Mouse (Mus musculus) CH12.LX (cell line): ENCODE results near the gene Igfbp2.

ENCODE experiments used
- BHLHE40 ChIP-seq: IDR thresholded peaks from 2 replicates; pipeline ENCODE4 v1.6.1; 2011; ENCODE audit warnings: mild to moderate bottlenecking, low read depth, low read length, improper control_type of control experiment
- CTCF ChIP-seq, 2 experiments: IDR thresholded peaks in 1 of 2; conservative IDR thresholded peaks in 1 of 2; 2 replicates each; pipeline ENCODE4 v1.5.1; 2011 to 2012; ENCODE audit warnings: low read depth in 2 of 2, low read length in 2 of 2, improper control_type of control experiment in 1 of 2, inconsistent platforms in 1 of 2, mild to moderate bottlenecking in 1 of 2, moderate library complexity in 1 of 2
- ETS1 ChIP-seq: conservative IDR thresholded peaks from 2 replicates; pipeline ENCODE4 v1.6.1; 2012; ENCODE audit warnings: low read depth, mild to moderate bottlenecking, inconsistent platforms, low read length, improper control_type of control experiment, moderate library complexity
- HCFC1 ChIP-seq: IDR thresholded peaks from 2 replicates; pipeline ENCODE4 v1.6.1; 2012; ENCODE audit warnings: low read depth, mild to moderate bottlenecking, inconsistent platforms, low read length, improper control_type of control experiment
- IRF4 ChIP-seq: IDR thresholded peaks from 2 replicates; pipeline ENCODE4 v1.6.1; 2014; ENCODE audit warnings: low read depth, mild to moderate bottlenecking, inconsistent platforms, low read length, improper control_type of control experiment
- KAT2A ChIP-seq: IDR thresholded peaks from 2 replicates; pipeline ENCODE4 v1.6.1; 2012; ENCODE audit warnings: low read length, improper control_type of control experiment, inconsistent platforms; ENCODE audit not compliant: insufficient replicate concordance
- MAX ChIP-seq: IDR thresholded peaks from 2 replicates; pipeline ENCODE4 v1.6.1; 2011; ENCODE audit warnings: low read length, improper control_type of control experiment
- MAZ ChIP-seq: IDR thresholded peaks from 2 replicates; pipeline ENCODE4 v1.6.1; 2012; ENCODE audit warnings: low read depth, mild to moderate bottlenecking, inconsistent platforms, low read length, improper control_type of control experiment, moderate library complexity
- MXI1 ChIP-seq: IDR thresholded peaks from 2 replicates; pipeline ENCODE4 v1.6.1; 2011; ENCODE audit warnings: mild to moderate bottlenecking, low read depth, low read length, improper control_type of control experiment
- NRF1 ChIP-seq: IDR thresholded peaks from 2 replicates; pipeline ENCODE4 v1.6.1; 2014; ENCODE audit warnings: low read depth, mild to moderate bottlenecking, inconsistent platforms, low read length, improper control_type of control experiment, moderate library complexity
- POLR2A ChIP-seq: IDR thresholded peaks from 2 replicates; pipeline ENCODE4 v1.6.1; 2011; ENCODE audit warnings: low read depth, mild to moderate bottlenecking, improper control_type of control experiment, low read length
- RAD21 ChIP-seq: IDR thresholded peaks from 2 replicates; pipeline ENCODE4 v1.6.1; 2011; ENCODE audit warnings: low read depth, mild to moderate bottlenecking, low read length, improper control_type of control experiment, moderate library complexity
- RCOR1 ChIP-seq: conservative IDR thresholded peaks from 2 replicates; pipeline ENCODE4 v1.6.1; 2012; ENCODE audit warnings: low read depth, mild to moderate bottlenecking, inconsistent platforms, low read length, improper control_type of control experiment
- USF1 ChIP-seq: IDR thresholded peaks from 2 replicates; pipeline ENCODE4 v1.6.1; 2014; ENCODE audit warnings: low read depth, mild to moderate bottlenecking, inconsistent platforms, low read length, improper control_type of control experiment

- TF ChIP-seq KAT2A: no peak
- no peak for TF ChIP-seq CTCF (conservative IDR thresholded peaks at IDR 0.05 in 1 of 2, IDR thresholded peaks at IDR 0.05 in 1 of 2; ENCODE audit: low read depth in 2 of 2, low read length in 2 of 2)
- peak; percentile 92 for TF ChIP-seq BHLHE40
- TF ChIP-seq USF1: no peak
- peak; percentile 39; the same call in 1 of the 2 replicates for TF ChIP-seq NRF1
- peak; percentile 64 for TF ChIP-seq MXI1
- no peak; the same call in 1 of the 2 replicates for TF ChIP-seq HCFC1
- TF ChIP-seq MAX: peak; percentile 80
- peak; percentile 97 for TF ChIP-seq MAZ
- peak; percentile 50 for TF ChIP-seq POLR2A
- no peak; the same call in 1 of the 2 replicates for TF ChIP-seq RAD21
- peak; percentile 95 for TF ChIP-seq IRF4
- TF ChIP-seq ETS1: peak; percentile 83
- no peak for TF ChIP-seq RCOR1
Observed at GRCm38 (mm10) chr1:72796128-72796527, 28.2 kb upstream of the Igfbp2 start.
